Mouse (Mus musculus) heart, embryonic 12.5 days (tissue): ENCODE results near the gene Slc7a6. TPM values are rescaled to one million over a fixed set of nuclear protein-coding genes. Genes with fewer than 3 reads are reported as not detected.
A peak's percentile ranks its signal among the peaks of the same experiment; 100 is the strongest.

Source experiments
- ATAC-seq: fragments of 200-750 bp; cut with Nextera tagmentation; 2 replicates; pipeline ENCODE4 v1.8.0; 2017; ENCODE audit warnings: moderate TSS enrichment, moderate library complexity; ENCODE audit not compliant: insufficient number of reproducible peaks, low FRiP score
- H3K27ac ChIP-seq: fragments of 300-500 bp; sonication (generic); 2 replicates; pipeline ENCODE4 v1.5.1; 2016; ENCODE audit warnings: mild to moderate bottlenecking, moderate library complexity; ENCODE audit not compliant: poor library complexity, severe bottlenecking
- H3K27me3 ChIP-seq: fragments of 300-500 bp; sonication (generic); replicated peaks from 2 replicates; pipeline ENCODE4 v1.6.1; 2016; ENCODE audit warnings: mild to moderate bottlenecking, moderate library complexity
- H3K36me3 ChIP-seq: fragments of 300-500 bp; sonication (generic); 2 replicates; pipeline ENCODE4 v1.6.1; 2016; ENCODE audit warnings: mild to moderate bottlenecking, moderate library complexity
- H3K4me1 ChIP-seq: fragments of 300-500 bp; sonication (generic); replicated peaks from 2 replicates; pipeline ENCODE4 v1.6.1; 2016; ENCODE audit warnings: mild to moderate bottlenecking
- H3K4me2 ChIP-seq: fragments of 300-500 bp; sonication (generic); 2 replicates; pipeline ENCODE4 v1.6.1; 2016; ENCODE audit warnings: mild to moderate bottlenecking, moderate library complexity
- H3K4me3 ChIP-seq: fragments of 300-500 bp; sonication (generic); 2 replicates; pipeline ENCODE4 v1.5.1; 2016; ENCODE audit warnings: mild to moderate bottlenecking
- H3K9ac ChIP-seq: fragments of 300-500 bp; sonication (generic); 2 replicates; pipeline ENCODE4 v1.6.1; 2016; ENCODE audit warnings: mild to moderate bottlenecking, moderate library complexity
- H3K9me3 ChIP-seq: fragments of 300-500 bp; sonication (generic); replicated peaks from 2 replicates; pipeline ENCODE4 v1.6.1; 2016; ENCODE audit warnings: mild to moderate bottlenecking, moderate library complexity
- WGBS: fragments of 180-500 bp; shearing (Covaris S2); methylation state at CpG from one replicate; pipeline ENCODE4 v1.1.7; 2016; 5-methylcytosine and 5-hydroxymethylcytosine counted together
- polyA plus RNA-seq: library from polyadenylated mRNA; unstranded; fragments of >200 nt; fragmentation: Nextera tagmentation; extraction: Ambion mirVana; gene quantifications from 2 replicates; pipeline ENCODE4 v1.2.1, GENCODE M21; 2016

Slc7a6 gene
- 35.4 and 36.5 TPM in 2 replicates for polyA plus RNA-seq

- H3K9ac ChIP-seq, result peak within 1 kb of the TSS; percentile 92
- ATAC-seq, result peak; percentile 92
- H3K9me3 ChIP-seq, result no peaks in the 10 kb centered on the region
- H3K36me3 ChIP-seq, result peaks cover 15% of the 10 kb centered on the region
- H3K4me2 ChIP-seq, result peak within 1 kb of the TSS; percentile 87
- WGBS, result under 1% methylated on average over 59 of the region's 59 CpGs
- peaks cover 21% of the 10 kb centered on the region for H3K4me1 ChIP-seq
- peak within 1 kb of the TSS; percentile 90 for H3K27ac ChIP-seq
- no peaks in the 10 kb centered on the region for H3K27me3 ChIP-seq
- H3K4me3 ChIP-seq, result peak within 1 kb of the TSS; percentile 87
Measured at GRCm38 (mm10) chr8:106168356-106169016, at the start of gene Slc7a6. Slc7a6 (plus strand) TSS chr8:106168857.

- Histone ChIP-seq H3K36me3 (peaks cover 40% of the 10 kb centered on the region), H3K4me2 (no peak overlapping the region), H3K27ac (no peak overlapping the region), H3K27me3 (no peaks in the 10 kb centered on the region), H3K4me3 (no peak overlapping the region), H3K9ac (no peak overlapping the region), H3K9me3 (no peaks in the 10 kb centered on the region), H3K4me1 (no peaks in the 10 kb centered on the region)
- no peak for ATAC-seq
- 81% methylated on average over 3 of the region's 3 CpGs for WGBS
Measured at GRCm38 (mm10) chr8:106123443-106123842, 45.2 kb upstream of the Slc7a6 start.

- H3K4me2 ChIP-seq, result no peak overlapping the region
- H3K27ac ChIP-seq, result no peak overlapping the region
- H3K4me1 ChIP-seq, result no peaks in the 10 kb centered on the region
- H3K27me3 ChIP-seq, result no peaks in the 10 kb centered on the region
- ATAC-seq, result no peak
- WGBS, result 88% methylated on average over 1 of the region's 1 CpGs
- H3K9ac ChIP-seq, result no peak overlapping the region
- no peaks in the 10 kb centered on the region for H3K9me3 ChIP-seq
- H3K4me3 ChIP-seq, result no peak overlapping the region
- peaks cover 45% of the 10 kb centered on the region for H3K36me3 ChIP-seq
Measured at GRCm38 (mm10) chr8:106126055-106126454, 42.6 kb upstream of the Slc7a6 start.

GRCm38 (mm10) chr8:106127054-106127453 lies 41.6 kb upstream of the Slc7a6 start:
- H3K4me1 ChIP-seq, result no peaks in the 10 kb centered on the region
- H3K9ac ChIP-seq, result no peak overlapping the region
- no peaks in the 10 kb centered on the region for H3K27me3 ChIP-seq
- no peaks in the 10 kb centered on the region for H3K9me3 ChIP-seq
- H3K4me3 ChIP-seq, result no peak overlapping the region
- no peak overlapping the region for H3K27ac ChIP-seq
- 70% methylated on average over 3 of the region's 3 CpGs for WGBS
- peaks cover 52% of the 10 kb centered on the region for H3K36me3 ChIP-seq
- H3K4me2 ChIP-seq, result no peak overlapping the region
- no peak for ATAC-seq

DNA sequence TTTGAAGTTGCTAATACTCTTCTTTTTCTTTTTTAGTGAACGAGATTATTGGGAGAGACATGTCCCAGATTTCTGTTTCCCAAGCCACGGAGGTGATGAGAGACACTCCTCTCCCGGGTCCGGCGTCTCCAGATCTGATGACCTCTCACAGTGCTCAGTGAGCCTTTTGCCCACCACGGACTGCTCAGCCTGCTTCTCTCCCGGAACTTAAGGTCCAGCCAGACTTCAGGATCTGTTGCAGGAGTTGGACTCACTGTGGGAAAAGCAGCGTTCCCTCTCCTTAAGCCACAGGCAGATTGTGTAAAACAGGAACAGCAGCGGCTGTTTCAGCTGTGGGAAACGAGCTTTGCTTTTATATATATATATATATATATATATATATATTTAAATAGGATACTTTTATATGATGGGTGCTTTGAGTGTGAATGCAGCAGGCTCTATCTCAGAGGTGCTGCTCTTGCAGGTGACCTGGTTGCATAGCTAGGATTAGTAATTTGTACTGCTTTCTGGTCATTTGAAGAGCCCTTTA lies 40.7 kb upstream of the Slc7a6 start:
- peaks cover 58% of the 10 kb centered on the region for H3K36me3 ChIP-seq
- H3K4me2 ChIP-seq, result no peak overlapping the region
- H3K27me3 ChIP-seq, result peaks cover 8% of the 10 kb centered on the region
- ATAC-seq, result no peak
- H3K9me3 ChIP-seq, result no peaks in the 10 kb centered on the region
- WGBS, result 89% methylated on average over 10 of the region's 10 CpGs
- no peak overlapping the region for H3K4me3 ChIP-seq
- no peaks in the 10 kb centered on the region for H3K4me1 ChIP-seq
- no peak overlapping the region for H3K9ac ChIP-seq
- H3K27ac ChIP-seq, result no peak overlapping the region

DNA sequence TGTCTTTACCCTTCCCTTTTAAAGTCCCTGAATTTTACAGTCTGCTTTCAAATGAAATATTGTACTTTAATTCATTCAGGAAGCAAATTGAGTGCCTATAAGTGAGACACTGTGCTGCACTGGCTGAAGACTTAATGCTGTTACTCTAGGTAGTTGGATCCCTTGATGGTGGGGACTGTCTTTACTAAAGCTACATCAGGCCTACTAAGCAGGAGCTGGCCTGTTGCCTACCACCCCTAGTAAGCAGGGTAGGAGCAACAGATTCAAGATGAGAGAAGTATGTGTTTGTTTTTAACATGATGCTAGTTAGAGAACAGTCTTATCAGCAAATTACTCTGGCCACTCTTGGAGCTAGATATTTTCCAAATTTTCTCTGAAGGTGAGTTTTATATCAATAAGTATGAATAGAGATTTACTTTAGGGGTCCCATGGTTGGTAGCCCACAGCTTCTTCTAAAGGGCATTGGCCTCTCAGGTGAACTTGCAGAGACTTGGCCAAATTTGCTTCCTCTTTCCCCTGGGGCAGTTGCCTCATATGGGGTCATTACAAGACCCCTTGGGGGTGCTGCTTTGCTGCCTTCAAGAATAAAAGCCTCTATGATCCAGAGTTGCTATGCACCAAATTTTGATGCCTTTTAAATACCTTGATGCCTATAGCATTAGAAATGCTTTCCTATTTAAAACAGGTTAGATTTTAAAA lies 39.3 kb upstream of the Slc7a6 start:
- H3K27me3 ChIP-seq, result peaks cover 22% of the 10 kb centered on the region
- H3K4me2 ChIP-seq, result no peak overlapping the region
- H3K9ac ChIP-seq, result no peak overlapping the region
- H3K4me1 ChIP-seq, result no peaks in the 10 kb centered on the region
- no peak overlapping the region for H3K4me3 ChIP-seq
- H3K9me3 ChIP-seq, result no peaks in the 10 kb centered on the region
- no peak overlapping the region for H3K27ac ChIP-seq
- no peak for ATAC-seq
- H3K36me3 ChIP-seq, result peaks cover 53% of the 10 kb centered on the region

GRCm38 (mm10) chr8:106129997-106130396 lies 38.7 kb upstream of the Slc7a6 start:
- WGBS, result 86% methylated on average over 2 of the region's 2 CpGs
- peaks cover 53% of the 10 kb centered on the region for H3K36me3 ChIP-seq

GRCm38 (mm10) chr8:106130505-106130904 lies 38.2 kb upstream of the Slc7a6 start:
- peaks cover 6% of the 10 kb centered on the region for H3K4me1 ChIP-seq
- H3K9ac ChIP-seq, result no peak overlapping the region
- H3K27ac ChIP-seq, result no peak overlapping the region
- H3K4me3 ChIP-seq, result no peak overlapping the region
- 73% methylated on average over 2 of the region's 2 CpGs for WGBS
- no peak for ATAC-seq
- no peaks in the 10 kb centered on the region for H3K9me3 ChIP-seq
- H3K36me3 ChIP-seq, result peaks cover 53% of the 10 kb centered on the region
- H3K27me3 ChIP-seq, result peaks cover 33% of the 10 kb centered on the region
- H3K4me2 ChIP-seq, result no peak overlapping the region

More at GRCm38 (mm10) chr8:106129997-106130396, 38.7 kb upstream of the Slc7a6 start:
- Histone ChIP-seq H3K4me3 (no peak overlapping the region), H3K4me2 (no peak overlapping the region), H3K9ac (no peak overlapping the region), H3K9me3 (no peaks in the 10 kb centered on the region), H3K27ac (no peak overlapping the region), H3K4me1 (0 out of 2 replicates have a peak, but pooled peaks cover under 1% of the 10 kb centered on the region), H3K27me3 (peaks cover 28% of the 10 kb centered on the region)
- ATAC-seq, result no peak

DNA sequence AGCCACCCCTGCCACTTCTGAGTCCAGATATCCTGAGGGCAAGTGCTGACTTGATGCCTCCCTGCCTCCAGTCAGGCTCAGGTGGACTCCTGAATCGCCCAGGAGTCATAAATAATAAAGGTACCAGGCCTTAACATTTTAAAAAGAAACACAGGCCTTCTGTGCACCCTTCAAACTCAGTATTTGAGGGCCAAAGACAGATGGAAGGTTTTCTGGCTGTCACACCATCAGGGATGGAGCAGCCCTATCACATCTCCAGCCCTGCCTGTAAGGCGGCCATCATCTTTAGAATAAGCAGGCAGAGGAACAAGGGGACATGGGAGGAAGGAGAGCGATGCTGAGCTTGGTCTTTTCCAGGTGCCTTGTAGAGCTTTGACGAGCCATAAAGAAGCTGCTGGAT lies 37.6 kb upstream of the Slc7a6 start:
- H3K4me1 ChIP-seq, result peaks cover 11% of the 10 kb centered on the region

GRCm38 (mm10) chr8:106131488-106132222 lies 37.0 kb upstream of the Slc7a6 start:
- no peak overlapping the region for H3K9ac ChIP-seq
- H3K4me1 ChIP-seq, result peaks cover 17% of the 10 kb centered on the region
- no peak overlapping the region for H3K27ac ChIP-seq
- peaks cover 53% of the 10 kb centered on the region for H3K36me3 ChIP-seq
- 82% methylated on average over 7 of the region's 7 CpGs for WGBS
- no peaks in the 10 kb centered on the region for H3K9me3 ChIP-seq
- H3K27me3 ChIP-seq, result peaks cover 42% of the 10 kb centered on the region
- no peak for ATAC-seq
- no peak overlapping the region for H3K4me2 ChIP-seq
- no peak overlapping the region for H3K4me3 ChIP-seq

More for the DNA sequence above, 37.6 kb upstream of the Slc7a6 start:
- peaks cover 53% of the 10 kb centered on the region for H3K36me3 ChIP-seq
- 90% methylated on average over 4 of the region's 4 CpGs for WGBS
- H3K27ac ChIP-seq, result no peak overlapping the region
- H3K9me3 ChIP-seq, result no peaks in the 10 kb centered on the region
- peaks cover 38% of the 10 kb centered on the region for H3K27me3 ChIP-seq
- no peak overlapping the region for H3K4me2 ChIP-seq
- no peak overlapping the region for H3K4me3 ChIP-seq
- no peak overlapping the region for H3K9ac ChIP-seq
- ATAC-seq, result no peak

DNA sequence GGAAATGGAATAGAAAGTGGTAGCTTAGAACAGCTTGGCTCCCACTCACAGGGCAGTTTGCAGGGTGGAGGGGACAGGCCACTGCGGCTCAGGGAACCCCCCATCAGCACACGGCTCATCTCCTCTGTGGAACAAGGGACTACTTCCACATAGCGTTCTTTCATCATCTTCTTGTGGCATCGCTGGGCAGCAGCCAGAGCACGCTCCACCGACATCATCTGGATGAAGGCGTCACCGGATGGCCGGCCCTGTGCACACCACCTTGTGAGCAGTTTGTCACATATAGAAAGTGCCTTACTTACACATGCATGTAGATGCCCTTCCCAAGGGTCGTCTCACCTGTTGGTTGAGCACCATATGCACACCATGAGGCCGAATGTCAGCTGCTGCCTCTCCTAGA lies 36.3 kb upstream of the Slc7a6 start:
- WGBS, result 91% methylated on average over 11 of the region's 11 CpGs
- no peak for ATAC-seq
- Histone ChIP-seq H3K27ac (no peak overlapping the region), H3K4me2 (no peak overlapping the region), H3K4me3 (no peak overlapping the region), H3K27me3 (peaks cover 42% of the 10 kb centered on the region), H3K4me1 (peaks cover 24% of the 10 kb centered on the region), H3K36me3 (peaks cover 47% of the 10 kb centered on the region), H3K9me3 (no peaks in the 10 kb centered on the region), H3K9ac (no peak overlapping the region)
